Mouse (Mus musculus) small intestine, adult 2 months (tissue): Measurements from ENCODE around the gene Mipep. TPM values are rescaled to one million over a fixed set of nuclear protein-coding genes. Genes with fewer than 3 reads are reported as not detected.

Experiments
- H3K27ac ChIP-seq: fragments of 200-500 bp; 2 replicates; pipeline ENCODE4 v1.5.1; 2012; ENCODE audit warnings: low read depth, low read length, control low read depth, inconsistent platforms; ENCODE audit not compliant: insufficient read depth
- H3K27me3 ChIP-seq: fragments of 200-500 bp; 2 replicates; pipeline ENCODE4 v1.6.1; 2012; ENCODE audit warnings: mild to moderate bottlenecking, moderate library complexity, low read length, inconsistent platforms; ENCODE audit not compliant: control insufficient read depth, insufficient read depth
- H3K36me3 ChIP-seq: fragments of 200-500 bp; 2 replicates; pipeline ENCODE4 v1.6.1; 2012; ENCODE audit warnings: mild to moderate bottlenecking, low read length, control low read depth, inconsistent platforms; ENCODE audit not compliant: control insufficient read depth, insufficient read depth
- H3K4me1 ChIP-seq: fragments of 200-500 bp; 2 replicates; pipeline ENCODE4 v1.6.1; 2012; ENCODE audit warnings: low read length, inconsistent platforms, mixed read lengths; ENCODE audit not compliant: control insufficient read depth, insufficient read depth, insufficient read length
- H3K4me3 ChIP-seq: fragments of 200-500 bp; 2 replicates; pipeline ENCODE4 v1.5.1; 2012; ENCODE audit warnings: low read depth, mild to moderate bottlenecking, control low read depth, inconsistent platforms, low read length, moderate library complexity
- CTCF ChIP-seq: fragments of 200-500 bp; IDR thresholded peaks from 2 replicates; pipeline ENCODE4 v1.5.1; 2012; ENCODE audit warnings: low read depth, mild to moderate bottlenecking, control low read depth, inconsistent platforms, low read length, moderate library complexity, mixed read lengths; ENCODE audit not compliant: insufficient replicate concordance, insufficient read length; ENCODE audit errors: extremely low read depth
- POLR2A ChIP-seq: fragments of 200-500 bp; IDR thresholded peaks from 2 replicates; pipeline ENCODE4 v1.6.1; 2012; ENCODE audit warnings: low read depth, mild to moderate bottlenecking, control low read depth, inconsistent platforms, low read length, moderate library complexity
- WGBS: fragments of 180-500 bp; shearing (Covaris S2); methylation state at CpG from one replicate; pipeline ENCODE4 v1.1.7; 2018; 5-methylcytosine and 5-hydroxymethylcytosine counted together
- polyA plus RNA-seq: library from polyadenylated mRNA; depleted of rRNA; stranded (reverse); fragments of >200 nt; gene quantifications from 2 replicates; pipeline ENCODE4 v1.2.3, GENCODE M21; 2012

The Mipep gene
- polyA plus RNA-seq, 1 experiment, result 6.2 TPM

GRCm38 (mm10) chr14:60843596-60843995 is 59.2 kb downstream of the Mipep start:
- TF ChIP-seq CTCF, result no peak
- no peaks in the 10 kb centered on the region for H3K27me3 ChIP-seq
- no peak overlapping the region for H3K4me3 ChIP-seq
- H3K27ac ChIP-seq, result no peak overlapping the region
- peaks cover 8% of the 10 kb centered on the region; the same call in 1 of the 2 replicates for H3K36me3 ChIP-seq
- H3K4me1 ChIP-seq, result no peaks in the 10 kb centered on the region
- WGBS, result 89% methylated on average over 7 of the region's 7 CpGs

DNA sequence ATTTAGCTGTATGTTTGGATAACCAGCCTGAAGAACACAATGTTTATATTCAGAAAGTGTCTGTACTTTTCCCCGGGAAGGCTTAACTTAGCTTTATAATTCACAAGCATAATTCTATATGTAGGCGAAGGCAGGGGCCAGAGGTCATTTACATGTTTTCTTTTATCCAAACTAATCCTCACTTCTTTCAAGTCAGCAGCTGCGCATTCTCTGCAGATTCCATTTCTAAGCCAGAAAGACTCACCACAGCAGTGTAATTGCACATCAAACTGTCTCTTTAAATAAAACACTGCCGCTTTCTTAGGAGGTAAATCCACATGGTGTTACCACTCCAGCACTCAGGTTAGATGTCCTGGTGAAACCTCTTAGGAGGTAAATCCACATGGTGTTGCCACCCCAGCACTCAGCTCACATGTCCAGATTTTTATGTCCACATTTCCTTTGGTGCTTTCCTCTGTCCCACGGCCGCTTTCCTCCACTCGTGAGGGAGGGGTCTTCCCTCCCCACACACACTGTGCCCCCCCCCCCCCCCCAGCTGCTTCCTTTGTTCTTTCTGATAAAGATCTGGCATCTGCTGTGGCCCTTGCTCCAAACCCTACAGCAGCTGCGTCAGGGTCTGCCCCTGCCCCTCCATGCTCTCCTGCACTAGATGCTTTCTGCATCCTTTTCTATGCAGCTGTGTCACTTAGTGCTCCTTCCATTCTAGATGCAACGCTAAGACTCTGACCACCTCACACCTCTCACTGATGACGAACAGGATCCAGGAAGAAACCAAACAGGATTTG is 61.1 kb downstream of the Mipep start:
- WGBS, result 86% methylated on average over 10 of the region's 10 CpGs
- TF ChIP-seq POLR2A, result no peak
- TF ChIP-seq CTCF, result no peak
- no peak overlapping the region for H3K27ac ChIP-seq
- H3K27me3 ChIP-seq, result no peaks in the 10 kb centered on the region
- H3K4me1 ChIP-seq, result no peaks in the 10 kb centered on the region
- no peak overlapping the region for H3K4me3 ChIP-seq
- H3K36me3 ChIP-seq, result peaks cover 8% of the 10 kb centered on the region; the same call in 1 of the 2 replicates

- Histone ChIP-seq H3K4me1 (no peaks in the 10 kb centered on the region), H3K27me3 (no peaks in the 10 kb centered on the region), H3K4me3 (no peak overlapping the region), H3K27ac (no peak overlapping the region), H3K36me3 (peaks cover 9% of the 10 kb centered on the region; the same call in 1 of the 2 replicates)
- 95% methylated on average over 5 of the region's 5 CpGs for WGBS
- no peak for TF ChIP-seq POLR2A
These were observed 61.8 kb downstream of the Mipep start for GRCm38 (mm10) chr14:60846174-60846573.

- H3K36me3 ChIP-seq, result peaks cover 14% of the 10 kb centered on the region; the same call in 1 of the 2 replicates
- no peak overlapping the region for H3K27ac ChIP-seq
- TF ChIP-seq CTCF (no peak), POLR2A (no peak)
- no peak overlapping the region for H3K4me3 ChIP-seq
- WGBS, result 38% methylated on average over 5 of the region's 5 CpGs
- no peaks in the 10 kb centered on the region for H3K27me3 ChIP-seq
- no peaks in the 10 kb centered on the region for H3K4me1 ChIP-seq
These were observed 63.8 kb downstream of the Mipep start for GRCm38 (mm10) chr14:60848194-60848593.

GRCm38 (mm10) chr14:60850101-60850500 is 65.7 kb downstream of the Mipep start:
- no peak for TF ChIP-seq CTCF
- no peak for TF ChIP-seq POLR2A
- Histone ChIP-seq H3K4me1 (no peaks in the 10 kb centered on the region), H3K27me3 (no peaks in the 10 kb centered on the region), H3K4me3 (no peak overlapping the region), H3K27ac (no peak overlapping the region), H3K36me3 (peaks cover 10% of the 10 kb centered on the region; the same call in 1 of the 2 replicates)
- WGBS, result 95% methylated on average over 14 of the region's 14 CpGs

DNA sequence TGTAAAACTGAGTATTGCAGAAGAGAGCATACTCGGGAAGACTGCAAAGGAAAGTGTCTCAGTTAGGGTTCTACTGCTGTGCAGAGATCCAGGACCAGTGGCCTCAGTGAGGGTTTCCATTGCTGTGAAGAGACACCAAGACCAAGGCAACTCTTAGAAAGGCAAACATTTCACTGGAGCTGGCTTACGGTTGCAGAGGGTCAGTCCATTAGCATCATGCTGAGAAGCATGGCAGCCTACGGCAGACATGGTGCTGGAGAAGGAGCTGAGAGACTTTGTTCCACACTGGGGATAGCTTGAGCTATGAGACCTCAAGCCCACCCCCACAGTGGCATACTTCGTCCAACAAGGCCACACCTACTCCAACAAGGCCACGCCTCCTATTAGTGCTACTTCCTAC is 67.3 kb downstream of the Mipep start:
- H3K27me3 ChIP-seq, result no peaks in the 10 kb centered on the region
- H3K36me3 ChIP-seq, result peaks cover 8% of the 10 kb centered on the region; the same call in 1 of the 2 replicates
- no peak overlapping the region for H3K27ac ChIP-seq
- 95% methylated on average over 5 of the region's 5 CpGs for WGBS
- TF ChIP-seq POLR2A (no peak), CTCF (no peak)
- H3K4me1 ChIP-seq, result no peaks in the 10 kb centered on the region
- no peak overlapping the region for H3K4me3 ChIP-seq

- WGBS, result 54% methylated on average over 7 of the region's 7 CpGs
- no peak overlapping the region for H3K27ac ChIP-seq
- TF ChIP-seq POLR2A (no peak), CTCF (no peak)
These were observed 72.0 kb downstream of the Mipep start for GRCm38 (mm10) chr14:60856199-60856912.

More at GRCm38 (mm10) chr14:60856199-60856912, 72.0 kb downstream of the Mipep start:
- H3K4me3 ChIP-seq, result no peak overlapping the region
- no peaks in the 10 kb centered on the region for H3K4me1 ChIP-seq
- H3K27me3 ChIP-seq, result no peaks in the 10 kb centered on the region
- H3K36me3 ChIP-seq, result peaks cover 6% of the 10 kb centered on the region; the same call in 1 of the 2 replicates
